In the genomic region with DNA sequence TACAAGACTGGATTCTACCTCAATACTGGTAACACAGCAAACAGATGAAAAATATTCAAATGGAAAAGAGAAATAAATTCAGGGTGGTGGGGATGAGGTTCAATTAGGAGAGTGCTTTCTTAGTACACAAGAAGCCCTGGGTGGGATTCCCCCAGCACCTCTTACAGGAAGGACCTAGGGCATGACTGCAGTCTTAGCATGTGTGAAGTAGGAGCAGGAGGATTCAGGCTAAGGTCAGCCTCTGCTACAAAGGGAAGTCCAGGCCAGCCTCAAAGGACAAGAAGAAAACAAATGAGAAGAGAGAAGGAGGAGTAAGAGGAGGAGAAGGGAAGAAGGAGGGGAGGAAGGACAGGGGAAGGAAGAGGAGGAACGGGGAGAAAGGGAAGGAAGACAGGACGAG, we compare ENCODE assay signal across 9 mouse cellular contexts. TPM values are rescaled to one million over a fixed set of nuclear protein-coding genes. Genes with fewer than 3 reads are reported as not detected.
DNase-seq lines count a peak whose midpoint lies in the region; ATAC-seq and TF ChIP-seq lines count a peak whose summit lies in the region.
"Had no signal": no experiment of that assay in that cellular context is flagged by ENCODE, and none has a peak within 500 bp of the region (broad histone marks: within the 10 kb centered on the region; RNA-seq: fewer than 3 reads in every experiment).

No protein-coding gene starts in this region.

- H3K4me1 ChIP-seq in kidney, postnatal 0 days (replicated peaks; ENCODE audit: insufficient read depth, low read length): peaks cover 26% of the 10 kb centered on the region; the same call in 1 of the 2 replicates
- peaks cover 52% of the 10 kb centered on the region for H3K4me1 ChIP-seq in embryonic facial prominence, embryonic 10.5 days
- H3K4me1 ChIP-seq in hindbrain, embryonic 15.5 days (replicated peaks): peaks cover 41% of the 10 kb centered on the region
- H3K4me1 ChIP-seq in midbrain, postnatal 0 days (ENCODE audit: insufficient read depth, low read length): peaks cover 13% of the 10 kb centered on the region

- no peak for ATAC-seq in kidney, postnatal 0 days (replicated peaks; ENCODE audit: low FRiP score, low read depth)
- ATAC-seq in hindbrain, embryonic 15.5 days (ENCODE audit: low FRiP score, low read depth): no peak
- no peak for ATAC-seq in midbrain, postnatal 0 days (ENCODE audit: low FRiP score)
- ATAC-seq in monocyte, adult 5-6 weeks (replicated peaks; ENCODE audit: insufficient number of reproducible peaks, low FRiP score, low TSS enrichment, poor library complexity, severe bottlenecking): no peak

- no peaks in the 10 kb centered on the region for H3K27me3 ChIP-seq in kidney, postnatal 0 days (ENCODE audit: insufficient read depth, low read length)
- H3K27me3 ChIP-seq in embryonic facial prominence, embryonic 10.5 days (replicated peaks; ENCODE audit: low read depth, poor library complexity, severe bottlenecking): no peaks in the 10 kb centered on the region; the same call in 1 of the 2 replicates
- no peaks in the 10 kb centered on the region for H3K27me3 ChIP-seq in hindbrain, embryonic 15.5 days
- H3K27me3 ChIP-seq in midbrain, postnatal 0 days (ENCODE audit: insufficient read depth, low read length): no peaks in the 10 kb centered on the region
- H3K27me3 ChIP-seq: neural tube, embryonic 12.5 days had no signal

- no peak for TF ChIP-seq CTCF in kidney, postnatal 0 days (IDR thresholded peaks at IDR 0.05; ENCODE audit: low read depth)
- TF ChIP-seq CTCF in midbrain, postnatal 0 days (IDR thresholded peaks at IDR 0.05): no peak

- H3K9me3 ChIP-seq in kidney, postnatal 0 days (replicated peaks; ENCODE audit: low read length): no peaks in the 10 kb centered on the region
- H3K9me3 ChIP-seq in embryonic facial prominence, embryonic 10.5 days: peaks cover 7% of the 10 kb centered on the region
- no peaks in the 10 kb centered on the region for H3K9me3 ChIP-seq in hindbrain, embryonic 15.5 days
- H3K9me3 ChIP-seq in midbrain, postnatal 0 days (ENCODE audit: low read length): no peaks in the 10 kb centered on the region
- H3K9me3 ChIP-seq: neural tube, embryonic 12.5 days had no signal

- H3K27ac ChIP-seq in kidney, postnatal 0 days: peak overlapping the region; percentile 78
- peak overlapping the region; percentile 90 for H3K27ac ChIP-seq in embryonic facial prominence, embryonic 10.5 days (replicated peaks)
- H3K27ac ChIP-seq in hindbrain, embryonic 15.5 days (replicated peaks): peak overlapping the region; percentile 91
- H3K27ac ChIP-seq in midbrain, postnatal 0 days (ENCODE audit: low read depth, low read length): peak overlapping the region; percentile 83

- H3K9ac ChIP-seq in kidney, postnatal 0 days (ENCODE audit: low read depth, low read length): no peak overlapping the region
- 0 out of 2 replicates have a peak overlapping the region, but pooled peaks have one; percentile 14 for H3K9ac ChIP-seq in hindbrain, embryonic 15.5 days
- no peak overlapping the region for H3K9ac ChIP-seq in midbrain, postnatal 0 days (replicated peaks; ENCODE audit: low read length, poor library complexity, severe bottlenecking)
- H3K9ac ChIP-seq: neural tube, embryonic 12.5 days had no signal

- DNase-seq in kidney, postnatal 0 days (ENCODE audit: low spot score): no peak
- DNase-seq in kidney, postnatal 4 days: no peak
- DNase-seq in embryonic facial prominence, embryonic 10.5 days (ENCODE audit: low spot score): no peak
- no peak for DNase-seq in midbrain, postnatal 0 days (ENCODE audit: low spot score)
- no peak for DNase-seq in embryo, embryonic 11 days
- no peak for DNase-seq in urinary bladder, postnatal 10 days (ENCODE audit: low spot score)

- H3K4me3 ChIP-seq in kidney, postnatal 0 days (replicated peaks; ENCODE audit: low read depth, low read length): no peak overlapping the region
- H3K4me3 ChIP-seq in embryonic facial prominence, embryonic 10.5 days: peak overlapping the region; percentile 49; the same call in 1 of the 2 replicates
- H3K4me3 ChIP-seq in hindbrain, embryonic 15.5 days: no peak overlapping the region
- no peak overlapping the region for H3K4me3 ChIP-seq in midbrain, postnatal 0 days (ENCODE audit: low read depth, low read length)
- H3K4me3 ChIP-seq: neural tube, embryonic 12.5 days had no signal

- H3K36me3 ChIP-seq in kidney, postnatal 0 days (ENCODE audit: insufficient read depth, low read length): no peaks in the 10 kb centered on the region
- H3K36me3 ChIP-seq in embryonic facial prominence, embryonic 10.5 days (replicated peaks): 0 out of 2 replicates have a peak, but pooled peaks cover 5% of the 10 kb centered on the region
- H3K36me3 ChIP-seq in hindbrain, embryonic 15.5 days: no peaks in the 10 kb centered on the region
- H3K36me3 ChIP-seq in midbrain, postnatal 0 days (ENCODE audit: insufficient read depth, low read length): no peaks in the 10 kb centered on the region
- H3K36me3 ChIP-seq: neural tube, embryonic 12.5 days had no signal

- WGBS in kidney, postnatal 0 days: 42% methylated on average over 2 of the region's 2 CpGs
- WGBS in embryonic facial prominence, embryonic 10.5 days: 40% methylated on average over 2 of the region's 2 CpGs
- WGBS in hindbrain, embryonic 15.5 days: 53% methylated on average over 2 of the region's 2 CpGs
- 29% methylated on average over 2 of the region's 2 CpGs for WGBS in midbrain, postnatal 0 days

- 0 out of 2 replicates have a peak overlapping the region, but pooled peaks have one; percentile 23 for H3K4me2 ChIP-seq in kidney, postnatal 0 days (ENCODE audit: low read length)
- H3K4me2 ChIP-seq in hindbrain, embryonic 15.5 days: 0 out of 2 replicates have a peak overlapping the region, but pooled peaks have one; percentile 74
- no peak overlapping the region for H3K4me2 ChIP-seq in midbrain, postnatal 0 days (ENCODE audit: low read depth, low read length, poor library complexity, severe bottlenecking)

RNA-seq across cellular contexts. Expression of a gene that starts 54.8 kb away (rescaled TPM):
- polyA plus RNA-seq in kidney, postnatal 0 days (2015; fragmentation: Nextera tagmentation; extraction: Ambion mirVana): 41.6 and 44.1 TPM in 2 replicates
- 49.2 and 54.8 TPM in 2 replicates for polyA plus RNA-seq in embryonic facial prominence, embryonic 10.5 days (2016; fragmentation: Nextera tagmentation; extraction: Ambion mirVana)
- polyA plus RNA-seq in hindbrain, embryonic 15.5 days (2015; fragmentation: Nextera tagmentation; extraction: Ambion mirVana): 34.9 and 37.2 TPM in 2 replicates
- 34.0 and 34.4 TPM in 2 replicates for total RNA-seq in midbrain, postnatal 0 days (2014; rRNA removed)
- polyA plus RNA-seq in midbrain, postnatal 0 days (2015; fragmentation: Nextera tagmentation; extraction: Ambion mirVana): 33.2 and 43.8 TPM in 2 replicates
- 241 to 361 TPM (median 252 TPM) in 3 replicates for total RNA-seq in monocyte, adult 5-6 weeks (2017)
